Mouse (Mus musculus): ENCODE data around the gene Rbfox1.

DNA sequence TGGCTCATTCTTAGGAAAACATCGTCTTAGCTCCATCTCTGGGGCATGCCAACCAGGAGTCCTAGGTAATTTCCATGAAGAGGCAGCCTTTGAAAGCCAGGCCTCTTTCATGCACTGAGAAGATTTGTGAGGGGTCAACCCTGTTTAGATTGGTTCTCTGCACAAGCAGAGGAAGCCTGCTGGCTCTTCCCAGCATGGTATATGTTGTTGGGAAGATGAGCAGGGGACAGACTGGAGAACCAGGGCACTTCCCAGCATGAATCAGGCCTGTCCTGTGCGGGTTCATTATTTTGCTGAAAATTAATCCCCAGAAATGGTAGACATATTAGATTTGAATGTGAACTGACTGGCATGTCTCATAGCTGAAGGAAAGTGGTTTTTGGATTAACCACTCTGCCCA, 214.4 kb downstream of the Rbfox1 start:
- no peak for TF ChIP-seq CTCF (IDR thresholded peaks at IDR 0.05; ENCODE audit: extremely low read depth, insufficient read depth, low read length)
- TF ChIP-seq POLR2A (IDR thresholded peaks at IDR 0.05; ENCODE audit: extremely low read depth, insufficient read depth, low read length), result no peak

All from cortical plate, adult 2 months (tissue).